Mouse (Mus musculus): ENCODE results near the gene 4931406C07Rik.

- TF ChIP-seq CTCF (IDR thresholded peaks at IDR 0.05; ENCODE audit: low read depth, low read length) (no peak), POLR2A (IDR thresholded peaks at IDR 0.05; ENCODE audit: borderline replicate concordance, low read depth, low read length) (no peak)
Measured at GRCm38 (mm10) chr9:15288402-15288801, 17.8 kb downstream of the 4931406C07Rik start.
